Mouse (Mus musculus): ENCODE measurements around the gene Epb41l4b. TPM values are rescaled to one million over a fixed set of nuclear protein-coding genes. Genes with fewer than 3 reads are reported as not detected.

Gene Epb41l4b
- polyA plus RNA-seq, 1 experiment = 3.5 TPM

DNA sequence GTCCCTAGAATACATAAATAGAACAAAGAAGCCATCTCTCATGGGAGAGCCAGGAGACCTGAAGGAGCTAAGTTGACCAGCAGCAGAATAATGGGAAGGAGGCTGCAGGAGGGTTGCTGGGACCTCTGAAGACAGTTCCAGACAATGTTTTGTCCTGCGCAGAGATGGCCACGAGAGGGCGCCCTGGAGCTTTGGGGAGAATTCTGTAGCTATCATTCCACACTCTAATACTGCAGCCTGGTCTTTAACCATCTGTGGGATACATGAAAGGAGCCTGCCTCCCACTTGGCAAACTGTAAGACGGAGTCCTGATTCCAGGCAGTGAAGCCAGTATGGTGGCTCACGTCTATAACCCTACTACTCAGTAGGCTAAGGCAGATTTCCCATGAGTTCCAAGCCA, 126.0 kb downstream of the Epb41l4b start:
- H3K4me3 ChIP-seq (replicated peaks; ENCODE audit: control insufficient read depth, low read depth, low read length) = no peak overlapping the region
- no peak for TF ChIP-seq POLR2A (IDR thresholded peaks at IDR 0.05; ENCODE audit: borderline replicate concordance, control insufficient read depth, low read depth, low read length)
- TF ChIP-seq CTCF (IDR thresholded peaks at IDR 0.05; ENCODE audit: control insufficient read depth, insufficient read depth, low read length) = peak; percentile 85
- WGBS = 21% methylated on average over 5 of the region's 5 CpGs
- no peaks in the 10 kb centered on the region for H3K4me1 ChIP-seq (ENCODE audit: control insufficient read depth, insufficient read depth, low read length)
- H3K27ac ChIP-seq (ENCODE audit: control insufficient read depth, insufficient read depth, low read depth, low read length, poor library complexity) = no peak overlapping the region

DNA sequence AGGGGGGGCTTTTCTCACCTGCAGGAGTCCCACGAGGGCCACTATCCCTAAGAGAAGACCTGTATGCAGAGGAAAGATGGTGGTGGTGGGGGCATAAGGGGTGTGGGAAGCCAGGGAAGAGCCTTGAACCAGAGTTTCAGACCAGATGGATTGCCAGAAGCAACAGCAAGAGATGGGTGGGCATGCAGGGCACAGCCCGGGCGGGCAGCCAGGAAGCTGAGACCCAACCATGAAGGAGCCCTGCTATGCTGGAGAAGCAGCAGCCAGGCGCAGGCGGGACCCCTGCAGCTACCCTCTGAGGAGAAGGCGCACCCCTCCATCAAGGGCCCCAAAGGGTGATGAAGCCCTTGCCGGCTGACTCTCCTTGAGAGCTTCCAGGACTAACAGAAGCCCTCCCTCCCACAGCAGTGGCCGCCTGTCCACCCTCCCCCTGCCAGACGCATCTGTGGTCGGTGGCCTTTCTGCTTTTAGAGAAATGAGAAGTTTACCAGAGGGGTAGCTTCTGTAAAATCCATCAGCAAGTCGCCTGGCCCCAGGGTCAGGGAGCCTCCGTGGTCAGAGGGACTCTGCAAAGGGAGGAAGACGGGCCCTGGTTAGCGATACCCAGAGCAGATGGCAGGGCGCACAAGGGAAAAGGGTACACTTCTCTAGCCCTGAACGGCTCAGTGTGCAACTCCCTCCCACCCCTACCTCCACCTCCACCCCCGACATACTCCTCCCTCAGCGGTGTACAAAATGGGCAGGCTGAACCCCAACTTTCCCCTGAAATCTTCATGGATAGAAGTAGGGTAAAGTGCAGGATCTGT, 126.7 kb downstream of the Epb41l4b start:
- 31% methylated on average over 18 of the region's 18 CpGs for WGBS
- TF ChIP-seq POLR2A (IDR thresholded peaks at IDR 0.05; ENCODE audit: borderline replicate concordance, control insufficient read depth, low read depth, low read length) (no peak), CTCF (IDR thresholded peaks at IDR 0.05; ENCODE audit: control insufficient read depth, insufficient read depth, low read length) (no peak)
- Histone ChIP-seq H3K4me1 (ENCODE audit: control insufficient read depth, insufficient read depth, low read length) (no peaks in the 10 kb centered on the region), H3K4me3 (replicated peaks; ENCODE audit: control insufficient read depth, low read depth, low read length) (no peak overlapping the region), H3K27ac (ENCODE audit: control insufficient read depth, insufficient read depth, low read depth, low read length, poor library complexity) (no peak overlapping the region)

- Histone ChIP-seq H3K4me1 (ENCODE audit: control insufficient read depth, insufficient read depth, low read length) (no peaks in the 10 kb centered on the region), H3K4me3 (replicated peaks; ENCODE audit: control insufficient read depth, low read depth, low read length) (no peak overlapping the region), H3K27ac (ENCODE audit: control insufficient read depth, insufficient read depth, low read depth, low read length, poor library complexity) (no peak overlapping the region)
- TF ChIP-seq POLR2A (IDR thresholded peaks at IDR 0.05; ENCODE audit: borderline replicate concordance, control insufficient read depth, low read depth, low read length) (no peak), CTCF (IDR thresholded peaks at IDR 0.05; ENCODE audit: control insufficient read depth, insufficient read depth, low read length) (no peak)
- WGBS = 81% methylated on average over 5 of the region's 5 CpGs
Observed at GRCm38 (mm10) chr4:57015032-57015431, 128.2 kb downstream of the Epb41l4b start.

DNA sequence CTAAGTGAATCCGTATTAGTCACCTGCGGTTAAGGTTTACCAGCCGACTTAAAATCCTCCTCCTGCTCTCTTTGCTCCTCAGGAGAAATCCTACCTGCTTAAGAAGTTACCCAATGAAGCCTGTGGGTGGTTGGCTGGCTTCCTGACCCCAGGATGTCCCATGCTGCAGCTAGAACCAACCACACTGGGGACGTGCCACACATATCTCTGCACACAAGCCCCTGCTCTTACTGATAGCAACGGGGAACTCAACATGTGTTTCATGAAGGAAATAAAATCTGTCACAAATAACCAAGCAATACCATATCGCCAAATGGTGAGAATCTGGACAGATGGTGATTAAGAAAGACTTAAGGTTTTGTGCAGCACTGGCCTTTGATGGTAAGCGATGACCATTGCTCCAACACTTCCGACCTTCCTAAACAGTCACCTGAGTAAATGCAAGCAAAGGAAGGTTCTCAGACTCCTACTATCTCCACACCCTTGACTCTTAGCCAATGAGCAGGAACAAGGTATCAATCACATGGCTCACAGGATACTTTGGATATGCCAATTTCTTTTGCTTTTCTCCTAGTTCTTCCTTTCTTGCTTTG, 131.7 kb downstream of the Epb41l4b start:
- Histone ChIP-seq H3K27ac (ENCODE audit: control insufficient read depth, insufficient read depth, low read depth, low read length, poor library complexity) (no peak overlapping the region), H3K4me1 (ENCODE audit: control insufficient read depth, insufficient read depth, low read length) (no peaks in the 10 kb centered on the region), H3K4me3 (replicated peaks; ENCODE audit: control insufficient read depth, low read depth, low read length) (no peak overlapping the region)
- TF ChIP-seq POLR2A (IDR thresholded peaks at IDR 0.05; ENCODE audit: borderline replicate concordance, control insufficient read depth, low read depth, low read length) = no peak
- 32% methylated on average over 8 of the region's 8 CpGs for WGBS

GRCm38 (mm10) chr4:57010919-57011318, 132.3 kb downstream of the Epb41l4b start:
- Histone ChIP-seq H3K4me3 (replicated peaks; ENCODE audit: control insufficient read depth, low read depth, low read length) (no peak overlapping the region), H3K27ac (ENCODE audit: control insufficient read depth, insufficient read depth, low read depth, low read length, poor library complexity) (no peak overlapping the region), H3K4me1 (ENCODE audit: control insufficient read depth, insufficient read depth, low read length) (no peaks in the 10 kb centered on the region)
- TF ChIP-seq CTCF (IDR thresholded peaks at IDR 0.05; ENCODE audit: control insufficient read depth, insufficient read depth, low read length) = no peak
- 6% methylated on average over 6 of the region's 6 CpGs for WGBS

- Histone ChIP-seq H3K27ac (ENCODE audit: control insufficient read depth, insufficient read depth, low read depth, low read length, poor library complexity) (no peak overlapping the region), H3K4me1 (ENCODE audit: control insufficient read depth, insufficient read depth, low read length) (no peaks in the 10 kb centered on the region), H3K4me3 (replicated peaks; ENCODE audit: control insufficient read depth, low read depth, low read length) (no peak overlapping the region)
- no peak for TF ChIP-seq POLR2A (IDR thresholded peaks at IDR 0.05; ENCODE audit: borderline replicate concordance, control insufficient read depth, low read depth, low read length)
- no peak for TF ChIP-seq CTCF (IDR thresholded peaks at IDR 0.05; ENCODE audit: control insufficient read depth, insufficient read depth, low read length)
- WGBS = 40% methylated on average over 5 of the region's 5 CpGs
Observed at GRCm38 (mm10) chr4:57010425-57010824, 132.8 kb downstream of the Epb41l4b start.

GRCm38 (mm10) chr4:57007717-57008116, 135.5 kb downstream of the Epb41l4b start:
- Histone ChIP-seq H3K4me1 (ENCODE audit: control insufficient read depth, insufficient read depth, low read length) (no peaks in the 10 kb centered on the region), H3K4me3 (replicated peaks; ENCODE audit: control insufficient read depth, low read depth, low read length) (no peak overlapping the region), H3K27ac (ENCODE audit: control insufficient read depth, insufficient read depth, low read depth, low read length, poor library complexity) (no peak overlapping the region)
- WGBS = 14% methylated on average over 9 of the region's 9 CpGs
- no peak for TF ChIP-seq POLR2A (IDR thresholded peaks at IDR 0.05; ENCODE audit: borderline replicate concordance, control insufficient read depth, low read depth, low read length)
- TF ChIP-seq CTCF (IDR thresholded peaks at IDR 0.05; ENCODE audit: control insufficient read depth, insufficient read depth, low read length) = no peak

DNA sequence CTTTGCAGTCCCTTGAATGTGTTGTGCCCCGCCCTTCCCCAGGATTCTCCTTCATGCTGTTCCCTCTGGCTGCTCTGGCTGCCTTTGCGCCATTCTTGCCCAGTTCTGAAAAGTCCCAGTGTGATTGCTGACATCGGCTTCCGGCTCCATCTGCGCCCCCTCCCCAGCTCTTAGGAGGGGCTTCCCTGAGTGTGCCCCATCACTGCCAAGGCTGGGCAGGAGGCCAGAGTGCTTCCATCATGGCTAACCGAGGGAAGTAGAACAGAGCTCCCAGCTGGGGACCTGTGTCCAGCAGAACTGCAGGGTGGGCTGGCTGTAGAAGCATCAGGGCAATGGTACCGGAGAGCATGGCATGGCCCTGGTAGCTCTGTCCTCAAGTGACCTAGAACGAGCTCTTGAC, 138.2 kb downstream of the Epb41l4b start:
- H3K4me3 ChIP-seq (replicated peaks; ENCODE audit: control insufficient read depth, low read depth, low read length) = no peak overlapping the region
- no peak overlapping the region for H3K27ac ChIP-seq (ENCODE audit: control insufficient read depth, insufficient read depth, low read depth, low read length, poor library complexity)
- TF ChIP-seq CTCF (IDR thresholded peaks at IDR 0.05; ENCODE audit: control insufficient read depth, insufficient read depth, low read length) (no peak), POLR2A (IDR thresholded peaks at IDR 0.05; ENCODE audit: borderline replicate concordance, control insufficient read depth, low read depth, low read length) (no peak)
- H3K4me1 ChIP-seq (ENCODE audit: control insufficient read depth, insufficient read depth, low read length) = no peaks in the 10 kb centered on the region
- 80% methylated on average over 8 of the region's 8 CpGs for WGBS

Data from bone marrow, adult 2 months (tissue).